Mouse (Mus musculus): ENCODE results near the gene Capn1. TPM values are rescaled to one million over a fixed set of nuclear protein-coding genes. Genes with fewer than 3 reads are reported as not detected.
A peak's percentile ranks its signal among the peaks of the same experiment; 100 is the strongest.

Gene Capn1
- polyA plus RNA-seq, 1 experiment: 110 TPM

GRCm38 (mm10) chr19:6018142-6019089 lies 2.7 kb upstream of the Capn1 start:
- Histone ChIP-seq H3K36me3 (ENCODE audit: control insufficient read depth, insufficient read depth) (no peaks in the 10 kb centered on the region), H3ac (ENCODE audit: control insufficient read depth, insufficient read length) (no peak overlapping the region), H3K27me3 (ENCODE audit: control insufficient read depth, insufficient read depth, insufficient read length) (peaks cover 8% of the 10 kb centered on the region), H3K79me2 (ENCODE audit: control insufficient read depth, insufficient read depth) (peaks cover 12% of the 10 kb centered on the region), H3K4me3 (no peak overlapping the region), H3K4me2 (ENCODE audit: low read depth) (no peak overlapping the region)
- no peak for TF ChIP-seq CEBPB (IDR thresholded peaks at IDR 0.05; ENCODE audit: insufficient read depth, poor library complexity, severe bottlenecking)
- peak; percentile 81 for TF ChIP-seq USF1 (IDR thresholded peaks at IDR 0.05; ENCODE audit: low read depth)

- Histone ChIP-seq H3K79me2 (ENCODE audit: control insufficient read depth, insufficient read depth) (peaks cover 12% of the 10 kb centered on the region), H3K4me3 (peak overlapping the region; percentile 79), H3K27me3 (ENCODE audit: control insufficient read depth, insufficient read depth, insufficient read length) (no peaks in the 10 kb centered on the region), H3K36me3 (ENCODE audit: control insufficient read depth, insufficient read depth) (no peaks in the 10 kb centered on the region), H3ac (ENCODE audit: control insufficient read depth, insufficient read length) (no peak overlapping the region), H3K4me2 (ENCODE audit: low read depth) (peak overlapping the region; percentile 100)
- TF ChIP-seq TCF12 (IDR thresholded peaks at IDR 0.05; ENCODE audit: insufficient read depth, poor library complexity, severe bottlenecking) (no peak), MAX (IDR thresholded peaks at IDR 0.05; ENCODE audit: low read depth) (no peak), CEBPB (IDR thresholded peaks at IDR 0.05; ENCODE audit: insufficient read depth, poor library complexity, severe bottlenecking) (no peak), POLR2AphosphoS2 (IDR thresholded peaks at IDR 0.05; ENCODE audit: insufficient read length, low read depth) (no peak), REST (IDR thresholded peaks at IDR 0.05; ENCODE audit: insufficient read depth, insufficient read length) (no peak), E2F4 (IDR thresholded peaks at IDR 0.05; ENCODE audit: insufficient read depth) (no peak), MYOD1 (IDR thresholded peaks at IDR 0.05; ENCODE audit: control insufficient read depth in 1 of 3, insufficient read length in 2 of 3, low read depth in 2 of 3) (no peak), SRF (IDR thresholded peaks at IDR 0.05; ENCODE audit: control insufficient read depth, insufficient read length, low read depth) (no peak), MYOG (IDR thresholded peaks at IDR 0.05; ENCODE audit: control insufficient read depth in 1 of 3, insufficient read depth in 1 of 3, insufficient read length in 2 of 3, low read depth in 2 of 3) (no peak), TCF3 (IDR thresholded peaks at IDR 0.05; ENCODE audit: insufficient read length, low read depth) (no peak), USF1 (IDR thresholded peaks at IDR 0.05; ENCODE audit: low read depth) (no peak), POLR2A (IDR thresholded peaks at IDR 0.05; ENCODE audit: insufficient read length, low read depth) (no peak)
These were observed 835 bp upstream of the Capn1 start for GRCm38 (mm10) chr19:6016532-6016931.

- Histone ChIP-seq H3K4me2 (ENCODE audit: low read depth) (peak overlapping the region; percentile 100), H3K79me2 (ENCODE audit: control insufficient read depth, insufficient read depth) (peaks cover 12% of the 10 kb centered on the region), H3K4me3 (peak overlapping the region; percentile 79), H3K27me3 (ENCODE audit: control insufficient read depth, insufficient read depth, insufficient read length) (no peaks in the 10 kb centered on the region), H3ac (ENCODE audit: control insufficient read depth, insufficient read length) (peak overlapping the region; percentile 74), H3K36me3 (ENCODE audit: control insufficient read depth, insufficient read depth) (no peaks in the 10 kb centered on the region)
- no peak for TF ChIP-seq E2F4 (IDR thresholded peaks at IDR 0.05; ENCODE audit: insufficient read depth)
- peak; percentile 87 for TF ChIP-seq POLR2AphosphoS2 (IDR thresholded peaks at IDR 0.05; ENCODE audit: insufficient read length, low read depth)
- TF ChIP-seq CEBPB (IDR thresholded peaks at IDR 0.05; ENCODE audit: insufficient read depth, poor library complexity, severe bottlenecking): no peak
- peak; percentile 79 for TF ChIP-seq POLR2A (IDR thresholded peaks at IDR 0.05; ENCODE audit: insufficient read length, low read depth)
These were observed 646 bp downstream of the Capn1 start for GRCm38 (mm10) chr19:6014991-6015510.

GRCm38 (mm10) chr19:6013691-6014090 lies 2.0 kb downstream of the Capn1 start:
- H3K4me3 ChIP-seq: peak overlapping the region; percentile 79
- no peaks in the 10 kb centered on the region for H3K27me3 ChIP-seq (ENCODE audit: control insufficient read depth, insufficient read depth, insufficient read length)
- H3K79me2 ChIP-seq (ENCODE audit: control insufficient read depth, insufficient read depth): peaks cover 12% of the 10 kb centered on the region
- H3K4me2 ChIP-seq (ENCODE audit: low read depth): peak overlapping the region; percentile 100
- peaks cover 3% of the 10 kb centered on the region for H3K36me3 ChIP-seq (ENCODE audit: control insufficient read depth, insufficient read depth)
- no peak overlapping the region for H3ac ChIP-seq (ENCODE audit: control insufficient read depth, insufficient read length)
- TF ChIP-seq POLR2AphosphoS2 (IDR thresholded peaks at IDR 0.05; ENCODE audit: insufficient read length, low read depth) (no peak), CEBPB (IDR thresholded peaks at IDR 0.05; ENCODE audit: insufficient read depth, poor library complexity, severe bottlenecking) (no peak), POLR2A (IDR thresholded peaks at IDR 0.05; ENCODE audit: insufficient read length, low read depth) (no peak), MAX (IDR thresholded peaks at IDR 0.05; ENCODE audit: low read depth) (no peak), TCF12 (IDR thresholded peaks at IDR 0.05; ENCODE audit: insufficient read depth, poor library complexity, severe bottlenecking) (no peak), MYOG (IDR thresholded peaks at IDR 0.05; ENCODE audit: control insufficient read depth in 1 of 3, insufficient read depth in 1 of 3, insufficient read length in 2 of 3, low read depth in 2 of 3) (no peak), SRF (IDR thresholded peaks at IDR 0.05; ENCODE audit: control insufficient read depth, insufficient read length, low read depth) (no peak), TCF3 (IDR thresholded peaks at IDR 0.05; ENCODE audit: insufficient read length, low read depth) (no peak), E2F4 (IDR thresholded peaks at IDR 0.05; ENCODE audit: insufficient read depth) (no peak), USF1 (IDR thresholded peaks at IDR 0.05; ENCODE audit: low read depth) (no peak), REST (IDR thresholded peaks at IDR 0.05; ENCODE audit: insufficient read depth, insufficient read length) (no peak), MYOD1 (IDR thresholded peaks at IDR 0.05; ENCODE audit: control insufficient read depth in 1 of 3, insufficient read length in 2 of 3, low read depth in 2 of 3) (no peak)

GRCm38 (mm10) chr19:6009137-6009536 lies 6.6 kb downstream of the Capn1 start:
- Histone ChIP-seq H3K36me3 (ENCODE audit: control insufficient read depth, insufficient read depth) (peaks cover 4% of the 10 kb centered on the region), H3K4me2 (ENCODE audit: low read depth) (no peak overlapping the region), H3K4me3 (no peak overlapping the region), H3K79me2 (ENCODE audit: control insufficient read depth, insufficient read depth) (peaks cover 6% of the 10 kb centered on the region), H3K27me3 (ENCODE audit: control insufficient read depth, insufficient read depth, insufficient read length) (no peaks in the 10 kb centered on the region), H3ac (ENCODE audit: control insufficient read depth, insufficient read length) (no peak overlapping the region)
- TF ChIP-seq MYOG (IDR thresholded peaks at IDR 0.05; ENCODE audit: control insufficient read depth in 1 of 3, insufficient read depth in 1 of 3, insufficient read length in 2 of 3, low read depth in 2 of 3) (no peak), USF1 (IDR thresholded peaks at IDR 0.05; ENCODE audit: low read depth) (no peak), POLR2A (IDR thresholded peaks at IDR 0.05; ENCODE audit: insufficient read length, low read depth) (no peak), MYOD1 (IDR thresholded peaks at IDR 0.05; ENCODE audit: control insufficient read depth in 1 of 3, insufficient read length in 2 of 3, low read depth in 2 of 3) (no peak), E2F4 (IDR thresholded peaks at IDR 0.05; ENCODE audit: insufficient read depth) (no peak), SRF (IDR thresholded peaks at IDR 0.05; ENCODE audit: control insufficient read depth, insufficient read length, low read depth) (no peak), TCF12 (IDR thresholded peaks at IDR 0.05; ENCODE audit: insufficient read depth, poor library complexity, severe bottlenecking) (no peak)

Data from myocyte (in vitro differentiated cells).